Mouse (Mus musculus): ENCODE data around the gene Vps26c.

Gene Vps26c

DNA sequence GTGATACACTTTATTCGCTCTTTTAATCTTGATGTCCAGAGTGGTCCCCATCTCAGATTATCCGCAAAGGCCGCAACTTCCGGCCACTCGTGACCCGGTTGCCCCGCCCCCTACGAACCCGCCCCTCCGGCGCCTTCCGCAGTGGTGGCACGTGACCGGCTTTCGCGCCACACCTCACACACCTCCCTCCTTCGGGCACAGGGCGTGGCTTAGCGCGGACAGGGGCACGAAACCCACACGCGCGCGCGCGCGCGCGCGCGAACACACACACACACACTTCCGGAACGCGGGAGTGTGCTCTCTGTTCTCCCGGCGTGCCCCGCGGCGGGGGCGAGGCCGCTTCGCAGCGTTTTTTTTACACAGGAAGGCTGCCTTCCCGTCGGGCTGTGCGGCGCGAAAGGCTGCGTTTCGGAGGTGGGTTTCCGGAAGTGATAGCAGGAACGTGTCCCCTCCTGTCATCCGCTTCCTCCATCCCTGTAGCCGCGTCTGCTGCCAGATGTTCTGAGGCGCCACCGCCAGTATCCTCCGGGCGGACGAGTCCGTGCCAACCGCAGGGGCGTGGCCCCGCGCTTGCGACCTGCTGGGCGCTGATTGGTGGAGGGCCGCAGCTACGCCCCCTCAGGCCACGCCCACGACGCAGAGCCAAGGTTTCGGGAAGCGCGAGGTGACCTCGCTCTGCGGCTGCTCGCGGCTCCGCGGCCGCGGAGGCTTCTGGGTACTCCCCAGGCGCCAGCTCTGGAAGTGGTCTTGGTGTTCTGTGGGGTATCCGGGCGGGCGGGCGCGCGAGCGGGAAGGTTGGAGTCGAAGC lies at the start of gene Vps26c:
TSS of gene Vps26c (minus strand) at position 487 of the 808 bp plus-strand sequence.
- WGBS = under 1% methylated on average over 93 of the region's 93 CpGs

DNA sequence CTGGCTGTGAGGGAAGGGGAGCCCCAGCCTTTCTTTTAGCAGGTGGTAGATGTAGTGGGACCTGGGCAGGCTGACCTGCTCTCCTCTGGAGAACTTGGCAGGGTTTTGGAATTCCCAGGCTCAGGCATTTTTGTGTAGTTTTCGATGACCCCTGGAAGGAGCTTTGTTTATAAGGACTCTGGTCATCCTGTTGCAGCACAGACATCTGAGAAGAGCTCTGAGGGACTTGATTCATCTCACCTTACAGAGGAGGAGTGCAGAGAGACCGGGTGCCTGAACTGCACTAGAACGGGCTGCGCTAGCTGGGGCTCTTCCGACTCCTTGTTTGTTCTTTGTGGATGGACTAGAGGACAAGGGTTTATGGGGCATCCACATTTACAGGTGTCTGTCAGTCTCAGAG lies 49.1 kb upstream of the Vps26c start:
- 52% methylated on average over 5 of the region's 5 CpGs for WGBS

DNA sequence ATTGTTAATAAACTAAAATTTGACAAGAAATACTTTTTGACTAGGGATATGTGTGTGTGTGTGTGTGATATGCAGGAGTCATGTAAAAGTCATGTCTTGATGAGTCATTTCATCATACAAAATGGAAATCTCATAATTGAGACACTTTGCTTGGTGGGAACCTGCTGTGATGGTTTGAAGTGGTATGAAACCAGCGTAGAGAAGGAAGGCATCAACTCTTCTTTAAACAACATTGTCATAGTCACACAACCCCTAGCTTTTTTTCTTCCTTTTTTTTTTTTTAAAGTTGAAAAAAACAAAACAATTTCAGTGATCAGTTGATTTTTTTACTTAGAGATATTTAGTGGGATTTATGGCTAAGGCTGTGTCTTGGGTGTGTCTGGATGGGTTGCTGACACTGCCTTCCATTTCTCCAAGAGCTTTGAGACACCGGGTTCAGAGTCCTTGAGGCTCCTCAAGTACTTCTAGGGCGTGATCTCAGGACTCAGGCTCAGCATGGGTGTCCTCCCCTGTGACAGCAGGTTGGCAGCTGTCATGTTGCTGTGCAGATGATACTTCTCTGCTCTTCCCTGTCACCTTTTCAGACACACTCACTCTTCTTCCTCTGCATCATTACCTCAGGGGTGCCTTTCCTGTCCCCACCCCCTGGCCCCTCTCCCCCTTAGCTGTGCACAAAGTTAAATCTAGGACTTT lies 47.5 kb upstream of the Vps26c start:
- 70% methylated on average over 3 of the region's 3 CpGs for WGBS

DNA sequence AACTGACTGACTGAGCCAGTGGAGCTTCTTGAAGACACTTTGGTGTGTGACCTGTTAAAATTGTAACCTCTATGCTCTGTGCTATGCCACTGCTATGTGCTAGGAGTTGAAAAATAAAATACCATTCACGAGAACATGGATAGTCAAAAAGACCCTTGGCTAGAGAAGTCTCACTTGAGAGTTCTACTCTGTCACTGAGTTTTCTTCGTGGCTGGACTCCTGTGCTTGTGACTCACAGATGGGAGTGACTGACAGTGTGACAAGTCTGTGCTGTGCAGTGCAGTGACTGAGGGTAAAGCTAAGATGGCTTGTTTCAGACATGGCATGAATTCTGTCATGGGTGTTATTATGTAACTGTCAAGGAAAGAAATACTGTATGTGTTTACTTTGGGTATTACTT lies 45.8 kb upstream of the Vps26c start:
- WGBS = 12% methylated on average over 2 of the region's 2 CpGs

DNA sequence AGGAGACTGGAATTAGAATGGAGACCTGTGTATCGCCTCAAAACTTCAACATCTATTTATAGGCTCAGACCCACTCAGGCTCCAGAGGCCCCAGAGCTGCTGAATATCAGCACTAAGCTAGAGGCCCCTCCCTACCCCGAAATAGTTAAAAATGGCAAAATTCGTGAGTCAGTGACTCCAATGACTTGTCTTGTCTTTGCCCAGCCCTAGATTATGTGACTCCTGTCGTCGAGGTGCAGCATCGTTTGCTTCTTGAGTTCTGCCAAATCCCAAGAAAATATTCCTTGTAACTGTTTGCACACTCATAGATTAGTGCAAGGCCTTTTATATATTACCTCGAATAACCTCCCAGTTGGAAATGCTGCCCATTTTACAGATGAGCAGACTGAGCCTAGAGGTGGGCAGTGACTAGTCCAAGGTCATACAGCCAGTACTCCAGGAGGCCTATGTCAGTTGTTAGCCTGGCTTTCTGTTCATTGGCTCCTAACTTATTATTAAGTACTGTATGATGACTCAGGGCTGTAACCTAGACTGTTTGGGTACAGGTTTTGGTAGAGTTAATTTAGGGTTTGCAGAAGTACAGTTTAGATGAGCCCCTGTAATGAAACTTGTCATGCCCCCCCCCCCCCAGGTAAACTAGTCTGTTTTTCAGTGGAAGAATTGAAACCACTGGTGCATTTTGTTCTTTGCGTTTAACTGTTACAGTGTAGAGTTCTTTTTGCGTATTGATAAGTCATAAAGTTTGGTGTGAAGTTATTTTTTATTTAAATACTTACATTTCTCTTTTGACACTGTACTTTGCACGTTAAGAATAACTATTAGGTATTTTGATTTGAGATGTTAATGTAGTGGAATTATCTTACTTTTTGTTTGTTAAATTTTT lies 44.7 kb upstream of the Vps26c start:
- 12% methylated on average over 10 of the region's 10 CpGs for WGBS

DNA sequence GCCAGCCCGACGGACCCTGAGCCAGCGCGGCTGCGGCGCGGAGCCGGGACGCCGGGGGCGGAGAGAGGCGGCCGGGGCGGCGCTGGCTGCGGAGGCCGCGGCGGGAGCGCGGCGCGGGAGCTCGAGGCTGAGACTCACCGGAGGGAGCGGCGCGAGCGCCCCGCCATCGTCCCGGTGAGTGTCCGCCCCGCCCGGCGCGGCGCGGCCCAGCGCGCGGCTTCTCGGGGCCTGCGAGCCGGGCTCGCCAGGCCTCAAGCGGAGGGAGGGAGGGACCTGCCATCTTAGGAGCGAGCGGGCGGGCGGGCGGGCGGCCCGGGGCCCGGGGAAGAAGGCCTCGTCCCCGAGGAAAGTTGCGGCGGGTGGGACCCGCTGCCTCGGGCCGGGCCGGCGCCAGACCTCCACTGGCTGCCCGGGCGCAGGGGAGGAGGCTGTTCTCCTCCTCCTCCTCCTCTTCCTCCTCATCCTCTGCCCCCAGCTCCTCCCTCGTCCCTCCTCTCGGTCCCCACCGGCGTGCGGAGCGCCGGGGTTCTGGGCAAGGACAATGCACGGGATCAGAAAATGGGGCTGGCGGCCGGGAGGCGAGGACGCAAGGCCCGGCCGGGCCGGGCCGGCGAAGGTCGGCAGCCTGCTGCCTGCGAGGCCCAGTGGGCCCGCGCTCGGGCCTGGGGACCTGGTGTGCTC lies 43.9 kb upstream of the Vps26c start:
- under 1% methylated on average over 62 of the region's 88 CpGs for WGBS

DNA sequence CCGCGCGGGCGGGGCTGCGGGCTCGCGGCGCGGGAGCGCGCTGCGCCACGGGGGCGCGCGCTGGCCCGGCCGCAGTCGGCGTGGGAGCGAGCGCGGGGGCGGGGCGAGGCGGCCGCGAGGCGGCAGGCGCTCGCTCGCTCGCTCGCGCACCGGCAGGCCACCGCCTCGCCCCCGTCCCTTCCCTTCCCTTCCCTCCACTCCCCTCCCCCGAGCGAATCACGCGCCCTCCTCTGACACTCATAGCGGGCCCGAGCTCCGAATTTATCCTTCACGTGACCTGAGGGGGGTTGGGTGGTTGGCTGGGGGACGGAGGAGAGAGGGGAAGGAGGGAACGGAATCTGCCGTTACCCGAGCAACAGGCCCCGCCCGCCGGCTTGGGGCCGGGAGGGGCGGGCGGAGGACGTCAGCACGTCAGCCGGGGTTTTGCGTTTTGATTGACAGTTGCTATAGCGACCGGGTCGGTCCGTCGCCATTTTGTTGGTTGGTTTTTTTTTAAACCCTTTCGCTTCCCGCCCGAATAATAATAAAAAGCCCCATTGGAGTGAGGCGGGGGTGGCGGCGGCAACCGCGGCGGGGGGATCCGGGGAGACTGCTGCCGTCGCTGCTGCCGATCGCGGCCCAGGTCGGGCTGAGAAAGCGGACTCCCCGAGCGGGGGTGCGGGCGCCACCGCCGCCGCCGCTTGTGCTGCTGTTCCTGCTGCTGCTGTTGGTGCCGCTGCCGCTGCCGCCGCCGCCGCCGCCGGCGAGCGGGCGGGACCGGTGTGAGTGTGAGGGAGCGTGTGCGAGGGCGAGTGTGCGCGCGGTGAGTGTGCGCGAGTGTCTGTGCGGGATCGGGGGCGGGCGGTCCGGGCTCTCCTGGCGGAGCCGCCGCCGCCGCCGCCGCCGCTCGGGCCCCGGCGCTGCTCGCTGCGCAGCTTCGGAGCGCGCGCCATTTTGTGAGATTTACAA lies 42.9 kb upstream of the Vps26c start, which contains the start of gene Dyrk1a:
TSS of gene Dyrk1a (plus strand) at position 782 of the 948 bp plus-strand sequence.
- 1% methylated on average over 125 of the region's 133 CpGs for WGBS

DNA sequence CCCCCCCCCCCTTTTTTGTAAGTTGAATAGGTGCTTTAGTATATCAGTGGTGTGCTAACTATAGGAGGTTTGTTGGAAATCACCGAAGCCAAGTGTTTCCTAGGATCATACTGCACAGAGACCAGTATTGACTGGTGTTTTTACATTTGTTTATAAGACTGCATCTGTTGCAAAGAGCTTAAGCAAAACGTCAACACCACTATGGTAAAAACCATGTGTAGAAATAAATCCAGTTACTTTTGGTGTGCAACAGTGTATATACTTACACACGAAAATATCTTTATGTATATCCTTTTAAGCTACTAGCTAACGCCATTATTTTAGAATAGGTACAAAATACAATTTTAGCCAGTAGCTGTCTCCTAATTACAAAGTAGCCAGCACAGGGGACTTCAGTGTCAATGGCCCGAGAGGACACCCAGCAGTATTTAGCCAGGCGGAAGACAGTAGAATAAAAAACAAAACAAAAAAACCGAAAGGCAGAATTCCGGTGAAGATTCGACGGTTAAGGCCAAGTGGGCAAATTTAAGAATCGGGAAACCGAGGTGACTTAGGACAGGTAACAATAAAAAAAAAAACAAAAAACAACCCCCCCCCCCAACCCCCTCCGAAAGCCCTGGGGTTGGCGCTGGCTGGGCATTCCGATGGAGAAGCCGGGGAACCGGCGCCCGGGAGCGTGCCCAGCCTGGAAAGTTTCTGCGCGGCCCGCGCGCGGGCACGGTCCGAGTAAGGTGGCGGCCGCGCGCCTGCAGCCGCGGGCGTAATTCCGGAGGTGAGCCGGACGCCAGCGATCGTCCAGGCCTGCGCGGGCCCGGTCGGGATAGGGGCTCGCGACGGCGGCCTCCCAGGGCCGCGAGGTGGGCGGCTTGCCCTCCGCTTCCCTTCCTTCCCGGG lies 42.0 kb upstream of the Vps26c start:
- whole genome bisulfite sequencing = under 1% methylated on average over 52 of the region's 53 CpGs

DNA sequence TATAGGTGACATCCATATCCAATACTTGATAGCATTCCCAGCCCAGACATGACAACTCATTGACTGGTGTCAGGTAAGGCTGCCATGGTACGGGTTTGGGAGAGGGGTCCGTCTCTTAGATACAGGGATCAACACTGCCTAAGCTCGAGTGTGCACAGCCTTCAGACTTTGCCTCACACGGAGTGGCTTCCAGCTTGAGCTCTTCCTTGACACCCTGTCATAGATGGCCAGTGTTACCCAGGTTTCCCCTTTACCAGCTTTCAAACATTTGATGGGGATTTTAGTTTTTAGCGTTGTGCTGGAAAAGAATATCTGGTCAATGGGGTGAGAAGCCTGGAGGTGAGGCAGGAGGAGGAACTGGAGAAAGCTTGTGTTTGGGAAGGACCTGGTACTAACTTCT lies 41.1 kb upstream of the Vps26c start:
- 82% methylated on average over 5 of the region's 5 CpGs for WGBS

DNA sequence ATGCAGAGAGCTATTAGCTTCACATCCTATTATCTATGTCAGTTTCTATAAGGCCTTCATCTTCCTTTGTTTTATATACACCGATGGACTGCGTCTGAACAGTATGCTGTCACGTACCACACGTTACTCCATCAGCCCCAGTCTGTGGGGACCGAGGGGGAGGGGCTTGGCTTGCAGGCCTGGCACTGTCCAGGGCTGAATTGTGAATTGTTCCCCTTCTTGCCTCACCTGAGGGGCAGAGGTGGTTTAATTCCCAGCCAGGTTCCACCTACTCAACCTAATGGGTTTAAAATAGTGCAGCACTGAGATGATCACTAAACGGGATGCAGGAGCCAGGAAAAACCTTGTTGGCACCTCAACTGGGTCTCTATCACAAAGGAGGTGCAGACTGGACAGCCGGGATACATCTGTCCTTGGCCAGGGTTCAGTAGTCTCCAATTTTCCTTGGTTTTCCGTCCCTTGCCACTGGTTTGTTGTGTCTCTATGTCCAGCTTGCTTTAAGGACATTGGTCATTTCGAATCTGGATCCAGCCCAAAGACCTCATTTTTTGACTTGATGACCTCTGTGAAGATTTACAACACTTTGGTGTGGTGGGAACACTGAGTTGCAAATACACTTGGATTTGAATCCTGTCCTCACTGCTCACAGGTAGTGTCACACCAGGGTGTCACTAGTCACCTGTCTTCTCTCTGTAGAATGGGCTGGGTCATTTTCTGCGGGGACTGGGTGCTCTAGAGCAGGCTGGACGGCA lies 40.4 kb upstream of the Vps26c start:
- 89% methylated on average over 11 of the region's 11 CpGs for WGBS

DNA sequence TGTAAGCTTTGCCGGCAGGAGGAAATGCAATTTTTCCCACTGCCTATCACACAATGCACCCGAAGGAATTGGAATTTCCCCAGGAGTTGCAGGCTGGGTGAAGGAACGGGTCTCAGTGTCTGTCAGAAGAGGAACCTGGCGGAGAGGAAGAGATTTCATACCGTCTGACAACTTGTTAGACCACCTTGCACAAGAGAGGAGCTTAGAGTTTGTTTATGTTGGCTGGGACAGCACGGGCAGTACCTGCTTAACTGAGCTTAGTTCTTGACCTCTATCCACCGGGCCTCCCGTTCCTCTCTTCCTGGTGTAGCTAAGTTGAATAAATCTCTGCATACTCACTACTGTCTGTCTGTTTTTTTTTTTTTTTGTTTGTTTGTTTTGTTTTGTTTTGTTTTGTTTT lies 39.5 kb upstream of the Vps26c start:
- WGBS = 66% methylated on average over 8 of the region's 8 CpGs

DNA sequence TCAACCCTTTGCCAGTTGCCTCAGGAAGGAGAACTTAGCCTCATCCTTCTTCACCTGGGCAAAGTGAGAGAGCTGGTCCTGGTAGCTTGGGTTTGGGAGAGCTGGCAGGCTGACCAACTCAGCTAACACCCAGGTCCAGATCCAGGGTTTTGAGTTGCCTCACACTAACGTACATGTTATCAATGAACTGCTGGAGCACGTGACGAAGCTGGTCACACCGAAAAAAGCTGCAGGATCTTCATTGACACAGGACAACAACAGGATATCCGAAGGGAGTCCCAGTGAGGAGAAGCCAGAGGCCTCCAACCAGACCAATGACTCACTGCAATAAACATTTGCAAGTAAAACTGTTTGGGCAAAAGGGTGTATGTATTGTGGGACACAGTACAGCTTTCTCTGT lies 34.0 kb upstream of the Vps26c start:
- 83% methylated on average over 5 of the region's 5 CpGs for WGBS

DNA sequence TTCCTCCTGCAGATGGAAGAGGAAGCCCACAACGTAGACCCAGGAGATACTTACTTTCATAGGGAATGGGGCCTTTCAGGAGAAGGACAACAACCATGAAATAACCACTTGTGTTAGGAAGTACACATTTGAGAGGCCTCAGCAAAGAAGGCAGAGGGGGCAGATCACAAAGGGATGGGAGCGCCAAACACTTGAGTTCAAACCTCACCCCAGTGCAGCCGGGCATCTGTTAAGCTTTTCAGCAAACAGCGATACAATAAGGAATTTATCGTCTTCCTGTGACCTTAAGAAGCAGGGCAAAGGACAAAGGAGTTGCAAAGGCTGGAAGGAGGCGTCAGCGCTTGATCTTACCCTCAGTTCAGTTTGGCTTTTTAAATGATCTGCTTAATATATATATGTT lies 33.2 kb upstream of the Vps26c start:
- 79% methylated on average over 7 of the region's 7 CpGs for WGBS

DNA sequence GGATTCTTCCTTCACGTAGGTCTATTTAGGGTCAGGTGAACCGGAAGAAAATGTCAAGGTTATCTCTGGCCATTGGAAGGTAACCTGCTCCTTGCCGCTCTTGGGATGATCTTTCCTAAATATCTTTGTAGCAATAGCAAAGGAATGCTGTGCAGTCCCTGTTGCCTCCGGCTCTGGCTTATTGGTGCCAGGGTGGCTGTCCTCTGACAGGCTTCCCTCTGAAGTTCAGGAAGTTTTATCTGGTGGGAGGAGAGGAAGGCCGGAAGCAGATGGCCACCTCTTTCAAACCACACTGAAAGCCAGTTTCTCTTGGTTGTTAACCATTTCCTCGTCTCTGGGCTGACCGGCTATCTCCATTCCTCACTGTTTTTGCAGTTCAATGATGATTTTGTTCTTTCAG lies 32.7 kb upstream of the Vps26c start:
- WGBS = 58% methylated on average over 7 of the region's 7 CpGs

DNA sequence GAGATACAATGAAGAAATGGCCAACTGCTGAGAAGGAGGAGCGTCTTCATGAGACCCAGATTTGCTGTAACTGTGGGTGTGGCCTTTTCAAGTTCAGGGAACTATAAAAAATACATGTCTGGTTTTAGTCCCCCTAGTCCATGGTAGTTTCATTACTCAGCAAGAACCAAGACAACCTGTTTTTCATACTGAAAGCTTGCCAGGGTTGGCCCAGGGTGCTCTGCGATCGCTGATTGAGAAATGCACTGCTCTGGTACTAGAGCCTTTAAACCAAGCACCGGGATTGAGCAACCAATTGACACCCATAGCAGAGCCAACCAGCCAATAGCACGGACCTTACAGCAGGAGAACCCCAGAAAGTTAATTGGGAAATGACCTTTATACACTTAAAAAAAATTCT lies 29.6 kb upstream of the Vps26c start:
- WGBS = 63% methylated on average over 5 of the region's 5 CpGs

DNA sequence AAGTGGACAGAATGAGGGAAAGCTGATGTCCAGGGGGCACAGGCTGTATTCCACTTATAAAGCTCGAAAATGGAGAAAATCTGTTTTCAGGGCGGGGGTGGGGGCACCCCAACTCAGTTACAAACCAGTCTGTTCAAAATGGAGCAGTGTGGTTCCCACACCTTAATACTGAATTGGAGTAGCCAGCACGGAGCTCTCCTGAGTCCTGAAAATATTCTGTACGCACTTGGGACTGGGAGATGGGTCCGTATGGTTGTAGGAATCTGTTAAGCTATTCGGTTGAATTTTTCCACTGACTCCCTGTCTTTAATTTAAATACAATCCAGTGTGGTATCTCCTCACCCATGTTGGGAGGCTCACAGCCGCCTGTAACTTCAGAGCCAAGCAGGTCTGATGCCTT lies 28.7 kb upstream of the Vps26c start:
- 85% methylated on average over 7 of the region's 7 CpGs for WGBS

DNA sequence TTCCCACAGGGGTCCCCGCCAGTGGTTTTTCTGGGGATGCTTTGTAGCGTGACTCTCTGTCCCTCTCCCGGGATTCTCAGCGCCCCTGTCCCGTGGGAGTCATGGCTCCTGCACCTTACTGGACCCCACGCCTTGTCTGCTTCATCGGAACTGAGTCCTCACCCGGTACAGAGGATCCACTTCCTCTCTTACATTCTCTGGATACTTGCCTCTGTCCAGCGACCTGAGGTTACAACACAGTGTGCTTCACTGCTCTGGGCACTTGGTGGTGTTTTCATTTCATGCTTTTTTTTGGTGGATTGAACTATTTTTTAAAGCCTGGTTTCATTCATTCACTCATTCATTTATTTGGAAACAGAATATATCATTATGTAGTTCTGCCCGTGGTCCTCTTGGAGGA lies 23.2 kb upstream of the Vps26c start:
- WGBS = 79% methylated on average over 10 of the region's 10 CpGs

DNA sequence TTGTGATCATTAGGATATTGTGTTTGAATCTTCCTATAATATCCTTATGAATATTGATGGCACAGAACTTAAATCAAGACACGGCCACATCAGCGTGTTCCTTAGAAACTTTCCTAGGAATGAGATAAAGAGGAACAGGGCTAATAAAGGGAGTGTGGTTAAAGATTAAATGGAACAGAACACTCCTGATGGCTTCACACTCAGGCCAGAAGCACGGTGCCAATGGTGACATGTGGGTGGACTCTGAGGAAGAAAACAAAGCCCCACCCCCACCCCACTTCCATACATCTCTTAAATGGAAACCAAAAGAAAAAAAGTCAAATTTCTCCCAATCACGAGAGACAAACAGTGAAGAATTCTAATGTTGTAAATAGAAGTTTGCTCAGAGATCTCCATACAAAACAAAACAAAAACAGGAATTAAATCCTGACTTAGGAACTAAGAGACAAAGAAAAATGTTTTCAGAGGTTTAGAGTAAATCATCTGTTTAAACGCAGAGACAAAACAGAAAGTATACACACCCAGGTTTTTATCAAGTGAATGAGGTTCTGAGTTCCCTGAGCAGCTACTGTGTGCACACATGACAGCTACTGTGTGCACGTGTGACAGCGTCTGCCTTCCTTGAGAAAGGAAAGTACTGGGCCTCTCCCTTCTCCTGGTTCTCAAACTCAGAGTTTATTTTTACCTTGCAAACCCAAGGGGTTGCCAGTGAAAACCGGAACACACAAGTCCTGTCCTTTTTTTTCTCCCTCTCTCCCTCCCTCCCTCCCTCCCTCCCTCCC lies 19.3 kb upstream of the Vps26c start:
- WGBS = 62% methylated on average over 8 of the region's 8 CpGs

Data from cerebral cortex, adult 2 months (tissue).